Mouse (Mus musculus) embryonic fibroblast, embryonic 13.5 days (primary cell): ENCODE measurements at regions not wholly inside any gene's neighbourhood (a gene's known extent, or its start where the extent isn't known, plus 50 kb on each side); places are given as distances from the start of the nearest gene placed in this dataset.

Source experiments
- CTCF ChIP-seq: IDR thresholded peaks from 2 replicates; pipeline ENCODE4 v1.5.1; 2011; ENCODE audit warnings: mild to moderate bottlenecking, control low read depth, low read length, moderate library complexity, borderline replicate concordance; ENCODE audit not compliant: insufficient read depth
- POLR2A ChIP-seq: IDR thresholded peaks from 2 replicates; pipeline ENCODE4 v1.6.1; 2011; ENCODE audit warnings: low read depth, mild to moderate bottlenecking, control low read depth, low read length, moderate library complexity

- TF ChIP-seq POLR2A (no peak), CTCF (no peak)
Measured at GRCm38 (mm10) chr10:37501043-37501442, 362.3 kb upstream of the Marcks start.
